Mouse (Mus musculus): Measurements from ENCODE around the gene Gm20388.
A peak's percentile ranks its signal among the peaks of the same experiment; 100 is the strongest.

Gm20388 gene

GRCm38 (mm10) chr8:120212596-120212995, 302.0 kb downstream of the Gm20388 start:
- DNase-seq: no peak

GRCm38 (mm10) chr8:120213229-120213628, 302.6 kb downstream of the Gm20388 start:
- no peak for DNase-seq

GRCm38 (mm10) chr8:120213939-120214338, 303.3 kb downstream of the Gm20388 start:
- DNase-seq: no peak

GRCm38 (mm10) chr8:120215416-120216141, 304.9 kb downstream of the Gm20388 start:
- no peak for DNase-seq

GRCm38 (mm10) chr8:120216855-120217830, 306.5 kb downstream of the Gm20388 start:
- no peak for DNase-seq

GRCm38 (mm10) chr8:120222548-120222947, 311.9 kb downstream of the Gm20388 start:
- DNase-seq: no peak

- no peak for DNase-seq
Measured at GRCm38 (mm10) chr8:120224521-120225420, 314.1 kb downstream of the Gm20388 start.

GRCm38 (mm10) chr8:120225421-120226151, 314.9 kb downstream of the Gm20388 start:
- DNase-seq: no peak

- no peak for DNase-seq
Measured at GRCm38 (mm10) chr8:120226700-120227577, 316.3 kb downstream of the Gm20388 start.

- no peak for DNase-seq
Measured at GRCm38 (mm10) chr8:120227578-120227876, 316.9 kb downstream of the Gm20388 start.

GRCm38 (mm10) chr8:120227891-120228591, 317.4 kb downstream of the Gm20388 start, which contains the start of gene Gse1:
TSS of gene Gse1 (plus strand) at chr8:120228456.
- DNase-seq: peak; percentile 79

- no peak for DNase-seq
Measured at GRCm38 (mm10) chr8:120228781-120229573, 318.3 kb downstream of the Gm20388 start.

GRCm38 (mm10) chr8:120229574-120229916, 318.9 kb downstream of the Gm20388 start:
- DNase-seq: no peak

- DNase-seq: no peak
Measured at GRCm38 (mm10) chr8:120230081-120230480, 319.4 kb downstream of the Gm20388 start.

- peak in 1 of 2 experiments; percentile 44 for DNase-seq
Measured at GRCm38 (mm10) chr8:120230715-120231614, 320.3 kb downstream of the Gm20388 start.

- no peak for DNase-seq
Measured at GRCm38 (mm10) chr8:120231870-120232269, 321.2 kb downstream of the Gm20388 start.

- no peak for DNase-seq
Measured at GRCm38 (mm10) chr8:120232398-120232797, 321.8 kb downstream of the Gm20388 start.

GRCm38 (mm10) chr8:120232913-120233312, 322.3 kb downstream of the Gm20388 start:
- no peak for DNase-seq

All from kidney, adult 8-10 months (tissue).